Mouse (Mus musculus) limb, embryonic 14.5 days (tissue): ENCODE measurements around the gene Mkrn2os. TPM values are rescaled to one million over a fixed set of nuclear protein-coding genes. Genes with fewer than 3 reads are reported as not detected.
"Not testable (repeated sequence)": the region's sequence is repeated elsewhere in the genome, so short reads cannot be mapped to it uniquely, and the experiment has no call there.

Experiments
- ATAC-seq: fragments of 200-750 bp; cut with Nextera tagmentation; 2 replicates; pipeline ENCODE4 v1.8.0; 2017; ENCODE audit warnings: low read depth, moderate number of reproducible peaks, moderate TSS enrichment; ENCODE audit not compliant: low FRiP score
- DNase-seq: peaks from one replicate; pipeline ENCODE4 v3.0.0-alpha.2; 2015; ENCODE audit warnings: low spot score
- H3K27ac ChIP-seq: fragments of 300-500 bp; sonication (generic); replicated peaks from 2 replicates; pipeline ENCODE4 v1.5.1; 2014; ENCODE audit warnings: low read depth, mild to moderate bottlenecking, low read length, moderate library complexity, mixed read lengths
- H3K27me3 ChIP-seq: fragments of 300-500 bp; sonication (generic); 2 replicates; pipeline ENCODE4 v1.6.1; 2014; ENCODE audit warnings: low read length, mixed read lengths; ENCODE audit not compliant: control insufficient read depth, insufficient read depth
- H3K36me3 ChIP-seq: fragments of 300-500 bp; sonication (generic); 2 replicates; pipeline ENCODE4 v1.6.1; 2014; ENCODE audit warnings: mild to moderate bottlenecking, low read length, moderate library complexity, mixed read lengths; ENCODE audit not compliant: control insufficient read depth, insufficient read depth
- H3K4me1 ChIP-seq: fragments of 300-500 bp; sonication (generic); 2 replicates; pipeline ENCODE4 v1.6.1; 2014; ENCODE audit warnings: antibody characterized with exemption, low read length, mixed read lengths; ENCODE audit not compliant: control insufficient read depth, insufficient read depth
- H3K4me2 ChIP-seq: fragments of 300-500 bp; sonication (generic); replicated peaks from 2 replicates; pipeline ENCODE4 v1.6.1; 2014; ENCODE audit warnings: low read depth, mild to moderate bottlenecking, low read length, moderate library complexity; ENCODE audit not compliant: severe bottlenecking
- H3K4me3 ChIP-seq: fragments of 300-500 bp; sonication (generic); replicated peaks from 2 replicates; pipeline ENCODE4 v1.5.1; 2014; ENCODE audit warnings: low read length
- H3K9ac ChIP-seq: fragments of 300-500 bp; sonication (generic); 2 replicates; pipeline ENCODE4 v1.6.1; 2014; ENCODE audit warnings: mild to moderate bottlenecking, low read depth, low read length, moderate library complexity; ENCODE audit not compliant: severe bottlenecking
- H3K9me3 ChIP-seq: fragments of 300-500 bp; sonication (generic); 2 replicates; pipeline ENCODE4 v1.6.1; 2016; ENCODE audit warnings: low read length; ENCODE audit not compliant: control insufficient read depth
- POLR2A ChIP-seq: fragments of 200-500 bp; IDR thresholded peaks from 2 replicates; pipeline ENCODE4 v1.8.0; 2012; ENCODE audit warnings: inconsistent platforms, mild to moderate bottlenecking, moderate library complexity, borderline replicate concordance; ENCODE audit not compliant: insufficient read depth, insufficient read length; ENCODE audit errors: extremely low read depth
- WGBS: fragments of 180-500 bp; shearing (Covaris S2); extraction: QIAGEN DNeasy Blood & Tissue Kit; methylation state at CpG from one replicate; pipeline ENCODE4 v1.1.7; 2014; 5-methylcytosine and 5-hydroxymethylcytosine counted together
- polyA plus RNA-seq, 2 experiments: library from polyadenylated mRNA; depleted of rRNA in 1 of 2; stranded (reverse) in 1 of 2; unstranded in 1 of 2; fragments of >200 nt; fragmentation: Nextera tagmentation in 1 of 2; extraction: Ambion mirVana in 1 of 2; gene quantifications; 2 replicates each; pipeline versions ENCODE4 v1.2.1 to v1.2.3; 2012 to 2014

The Mkrn2os gene
- polyA plus RNA-seq (2012; rRNA removed), result 0.05 TPM in 1 of 2 replicates, not detected in the other
- not detected in 2 replicates for polyA plus RNA-seq (2014; fragmentation: Nextera tagmentation; extraction: Ambion mirVana)

DNA sequence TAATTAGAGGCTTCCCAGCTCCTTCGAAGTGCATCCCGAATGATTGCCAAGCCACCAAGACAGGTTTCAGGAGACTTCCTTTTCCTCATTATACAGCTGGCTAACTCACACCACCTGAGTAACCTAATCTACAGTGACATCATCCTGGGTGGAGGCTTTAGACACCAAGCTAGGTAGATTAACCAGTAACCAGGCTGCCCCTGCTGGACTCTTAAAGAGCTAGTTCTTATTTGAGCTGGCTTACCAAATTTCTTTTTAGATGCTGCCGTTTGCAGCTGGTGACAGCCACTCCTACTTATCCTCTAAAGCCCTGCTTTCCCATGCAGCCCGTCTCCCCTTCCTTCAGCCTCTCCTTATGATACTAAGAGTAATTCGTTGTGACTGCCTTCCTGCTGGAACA, at the start of gene Mkrn2os:
Gene Mkrn2os (minus strand): TSS at position 119 of the 400 bp plus-strand sequence.
- H3K36me3 ChIP-seq, result no peaks in the 10 kb centered on the region
- WGBS, result 43% methylated on average over 5 of the region's 5 CpGs
- no peak for DNase-seq
- H3K4me3 ChIP-seq, result no peak within 1 kb of the TSS
- H3K27me3 ChIP-seq, result no peaks in the 10 kb centered on the region
- H3K4me2 ChIP-seq, result no peak within 1 kb of the TSS
- H3K9ac ChIP-seq, result no peak within 1 kb of the TSS
- TF ChIP-seq POLR2A, result no peak
- no peaks in the 10 kb centered on the region for H3K4me1 ChIP-seq
- ATAC-seq, result no peak
- H3K9me3 ChIP-seq, result no peaks in the 10 kb centered on the region
- H3K27ac ChIP-seq, result no peak within 1 kb of the TSS

DNA sequence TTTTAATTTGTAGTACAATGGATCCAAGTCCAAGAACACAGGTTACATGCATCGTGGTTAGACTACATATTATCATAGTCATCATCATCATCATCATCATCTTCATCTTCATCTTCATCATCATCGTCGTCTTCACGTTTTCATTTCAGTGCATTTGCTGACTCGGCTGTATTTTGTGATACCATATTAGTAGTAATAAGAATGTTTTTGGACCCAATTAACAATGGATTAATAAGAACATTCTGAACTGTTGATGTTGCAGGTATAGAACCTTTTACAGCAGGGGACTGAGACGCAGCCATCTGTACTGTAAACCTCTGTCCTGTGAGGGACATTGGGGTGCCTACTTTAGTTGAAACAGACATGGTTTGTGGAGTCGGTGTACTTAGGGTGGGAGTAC, 45.8 kb upstream of the Mkrn2os start:
- H3K4me1 ChIP-seq, DNase-seq, ATAC-seq, H3K4me2 ChIP-seq, H3K4me3 ChIP-seq, H3K9me3 ChIP-seq, H3K9ac ChIP-seq, H3K27ac ChIP-seq, H3K27me3 ChIP-seq: not testable (repeated sequence)
- H3K36me3 ChIP-seq, result peaks cover 56% of the 10 kb centered on the region
- WGBS, result 91% methylated on average over 7 of the region's 7 CpGs

DNA sequence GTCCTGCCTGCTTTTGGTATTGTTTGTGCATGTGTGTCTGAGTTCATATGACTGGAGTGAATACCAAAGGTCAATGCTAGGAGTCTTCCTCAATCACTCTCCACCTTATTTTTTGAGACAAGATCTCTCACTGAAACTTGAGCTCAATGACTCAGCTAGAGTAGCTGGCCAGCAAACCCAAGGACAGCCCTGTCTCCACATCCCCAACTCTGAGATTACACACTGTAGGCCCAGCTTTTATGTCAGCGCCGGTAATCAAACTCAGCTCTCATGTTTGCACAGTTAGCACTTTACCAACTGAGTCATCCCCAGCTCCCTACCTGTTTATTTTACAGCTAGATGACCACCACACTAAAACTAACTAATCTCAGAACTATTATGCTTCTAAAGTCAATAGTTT, 41.6 kb upstream of the Mkrn2os start:
- H3K4me1 ChIP-seq, result no peaks in the 10 kb centered on the region
- peaks cover 85% of the 10 kb centered on the region for H3K36me3 ChIP-seq
- no peaks in the 10 kb centered on the region for H3K27me3 ChIP-seq
- no peak for TF ChIP-seq POLR2A
- DNase-seq (no peak), ATAC-seq (no peak)
- no peak overlapping the region for H3K9ac ChIP-seq
- H3K9me3 ChIP-seq, result no peaks in the 10 kb centered on the region
- no peak overlapping the region for H3K27ac ChIP-seq
- no peak overlapping the region for H3K4me2 ChIP-seq
- H3K4me3 ChIP-seq, result no peak overlapping the region
- WGBS, result 96% methylated on average over 2 of the region's 2 CpGs

DNA sequence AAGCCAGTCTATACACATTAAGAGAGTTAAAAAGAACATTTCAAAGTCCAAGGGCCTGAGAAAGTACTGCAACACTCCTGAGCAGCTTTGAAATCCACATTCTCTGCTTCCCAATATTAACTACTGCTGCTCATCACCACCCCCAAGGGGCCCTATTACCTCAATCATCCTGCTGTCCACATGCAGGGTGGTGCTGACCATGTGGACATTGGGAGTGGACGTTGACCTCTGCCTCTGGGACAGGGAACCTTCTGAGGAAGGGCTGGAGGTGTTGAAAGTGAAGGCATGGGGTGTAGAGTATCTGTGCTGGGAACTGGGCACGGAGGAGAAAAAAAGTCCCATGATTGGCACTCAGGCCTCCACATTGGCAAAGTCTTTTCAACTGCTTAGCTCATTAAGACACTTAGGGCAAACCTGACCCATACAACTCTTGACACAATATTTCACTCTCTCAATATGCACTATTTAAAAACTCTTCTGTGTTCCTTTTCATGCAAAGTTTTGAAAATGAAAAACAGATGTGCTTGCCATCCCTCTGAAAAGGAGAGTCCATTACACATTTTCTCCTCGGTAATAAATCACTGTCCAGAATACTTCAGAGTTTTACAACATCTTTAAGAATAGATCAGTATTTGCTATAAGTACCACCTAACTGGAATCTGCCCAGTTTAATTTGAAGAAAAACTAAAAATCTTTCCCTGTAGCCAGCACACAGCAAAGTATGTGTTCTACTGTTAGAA, 38.9 kb upstream of the Mkrn2os start:
- Histone ChIP-seq H3K36me3 (peaks cover 92% of the 10 kb centered on the region), H3K27me3 (no peaks in the 10 kb centered on the region), H3K9me3 (no peaks in the 10 kb centered on the region), H3K4me3 (no peak overlapping the region), H3K4me1 (no peaks in the 10 kb centered on the region), H3K27ac (no peak overlapping the region), H3K4me2 (no peak overlapping the region), H3K9ac (no peak overlapping the region)
- DNase-seq (no peak), ATAC-seq (no peak)
- 66% methylated on average over 3 of the region's 3 CpGs for WGBS
- no peak for TF ChIP-seq POLR2A

DNA sequence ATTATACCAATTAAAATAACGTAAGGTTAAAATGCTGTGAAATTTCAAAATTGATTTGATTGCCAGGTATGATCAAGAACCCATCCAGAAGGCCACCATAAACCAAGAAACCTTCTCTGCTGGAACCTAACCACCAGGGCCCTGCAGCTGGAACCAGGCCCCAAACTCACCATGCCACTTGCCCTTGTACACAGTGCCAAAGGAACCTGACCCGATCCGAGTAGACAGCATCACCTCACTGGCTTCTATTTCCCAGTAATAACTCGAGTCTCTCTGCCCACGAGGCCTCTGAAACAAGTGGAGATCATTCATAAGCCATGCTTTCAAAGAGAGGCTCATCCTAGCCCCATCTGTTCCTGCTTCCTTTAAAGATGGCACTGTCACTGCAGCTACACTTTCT, 33.7 kb upstream of the Mkrn2os start:
- H3K36me3 ChIP-seq, result peaks cover 93% of the 10 kb centered on the region
- H3K27ac ChIP-seq, result no peak overlapping the region
- no peaks in the 10 kb centered on the region for H3K27me3 ChIP-seq
- 84% methylated on average over 5 of the region's 5 CpGs for WGBS
- no peak for TF ChIP-seq POLR2A
- H3K4me2 ChIP-seq, result no peak overlapping the region
- no peaks in the 10 kb centered on the region for H3K4me1 ChIP-seq
- H3K9me3 ChIP-seq, result no peaks in the 10 kb centered on the region
- DNase-seq (no peak), ATAC-seq (no peak)
- no peak overlapping the region for H3K4me3 ChIP-seq
- H3K9ac ChIP-seq, result no peak overlapping the region
